Mouse (Mus musculus): ENCODE results near the gene Gna13.

DNA sequence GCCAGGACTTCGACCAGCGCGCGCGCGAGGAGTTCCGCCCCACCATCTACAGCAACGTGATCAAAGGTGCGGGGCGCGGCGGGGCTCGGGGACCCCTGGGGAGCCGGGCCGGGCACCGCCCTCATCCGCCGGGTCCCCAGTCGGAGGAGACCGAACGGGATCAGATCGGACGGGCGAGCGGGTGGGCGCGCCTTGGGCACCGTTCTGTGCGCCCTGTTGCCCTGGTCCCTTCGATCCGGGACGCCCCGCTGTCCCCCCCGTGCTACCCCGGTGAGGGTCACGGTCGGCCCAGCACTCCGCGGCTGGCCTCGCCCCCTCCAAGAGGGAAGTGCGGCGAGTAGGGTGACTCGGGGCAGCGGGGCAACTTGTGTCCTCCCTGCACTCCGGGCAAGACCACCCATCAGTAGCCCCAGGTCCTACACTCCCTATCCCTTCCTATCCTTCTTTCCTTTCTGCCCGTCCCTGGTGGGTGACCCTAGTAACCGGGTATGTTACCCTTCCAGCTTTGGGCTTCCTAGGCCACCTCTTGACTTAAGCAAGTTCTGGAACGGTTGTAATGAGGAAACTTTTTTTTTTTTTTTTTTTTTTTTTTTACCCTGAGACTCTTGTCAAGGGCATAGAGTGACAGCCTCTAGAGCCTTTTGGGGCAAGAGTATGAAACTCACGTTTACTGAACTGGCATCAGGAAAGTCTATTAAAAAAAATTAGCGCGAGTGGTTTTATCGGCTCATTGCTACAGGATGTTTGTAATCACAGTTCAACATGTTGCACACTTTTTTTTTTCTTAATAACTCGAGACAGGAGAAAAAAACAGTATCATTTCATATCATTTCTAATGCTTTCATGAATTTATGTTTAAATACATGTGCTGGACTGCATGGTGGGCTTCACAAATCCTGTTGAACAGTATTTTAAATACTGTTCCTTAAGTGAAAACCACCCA is 831 bp downstream of the Gna13 start:
- no peak for TF ChIP-seq CTCF (IDR thresholded peaks at IDR 0.05; ENCODE audit: extremely low read depth, insufficient read depth, low read length)
- TF ChIP-seq POLR2A (IDR thresholded peaks at IDR 0.05; ENCODE audit: extremely low read depth, insufficient read depth, low read length), result no peak

All from cortical plate, adult 2 months (tissue).